ENCODE assay signal across 25 mouse cellular contexts in genomic region chr4:106676749-106677148, GRCm38 (mm10). TPM values are rescaled to one million over a fixed set of nuclear protein-coding genes. Genes with fewer than 3 reads are reported as not detected.
DNase-seq lines count a peak whose midpoint lies in the region; ATAC-seq lines count a peak whose summit lies in the region.
"Had no signal": no experiment of that assay in that cellular context is flagged by ENCODE, and none has a peak within 500 bp of the region (broad histone marks: within the 10 kb centered on the region; RNA-seq: fewer than 3 reads in every experiment).

No protein-coding gene starts in this region.

- no peaks in the 10 kb centered on the region for H3K9me3 ChIP-seq in kidney, embryonic 16.5 days (ENCODE audit: low read length)
- H3K9me3 ChIP-seq in forebrain, embryonic 16.5 days (ENCODE audit: control insufficient read depth, low read length): no peaks in the 10 kb centered on the region
- H3K9me3 ChIP-seq: embryonic facial prominence, embryonic 12.5 days; embryonic facial prominence, embryonic 15.5 days; heart, embryonic 10.5 days; heart, embryonic 13.5 days; hindbrain, embryonic 12.5 days; hindbrain, embryonic 15.5 days had no signal

- H3K36me3 ChIP-seq in kidney, embryonic 16.5 days (ENCODE audit: insufficient read depth, low read length): peaks cover 38% of the 10 kb centered on the region
- H3K36me3 ChIP-seq in forebrain, embryonic 16.5 days (ENCODE audit: control insufficient read depth, insufficient read depth): peaks cover 8% of the 10 kb centered on the region

- no peak overlapping the region for H3K4me2 ChIP-seq in kidney, embryonic 16.5 days (replicated peaks; ENCODE audit: low read depth, low read length)
- no peak overlapping the region for H3K4me2 ChIP-seq in forebrain, embryonic 16.5 days (ENCODE audit: low read length)
- H3K4me2 ChIP-seq: embryonic facial prominence, embryonic 12.5 days; embryonic facial prominence, embryonic 15.5 days; hindbrain, embryonic 12.5 days; hindbrain, embryonic 15.5 days had no signal

- no peak overlapping the region for H3K9ac ChIP-seq in kidney, embryonic 16.5 days (replicated peaks; ENCODE audit: low read length)
- no peak overlapping the region for H3K9ac ChIP-seq in forebrain, embryonic 16.5 days (replicated peaks; ENCODE audit: low read depth, low read length)
- H3K9ac ChIP-seq: embryonic facial prominence, embryonic 12.5 days; embryonic facial prominence, embryonic 15.5 days; heart, embryonic 13.5 days; hindbrain, embryonic 12.5 days; hindbrain, embryonic 15.5 days had no signal

- no peak overlapping the region for H3K4me3 ChIP-seq in kidney, embryonic 16.5 days (ENCODE audit: low read length)
- no peak overlapping the region for H3K4me3 ChIP-seq in forebrain, embryonic 16.5 days (replicated peaks; ENCODE audit: low read length)
- H3K4me3 ChIP-seq: embryonic facial prominence, embryonic 12.5 days; embryonic facial prominence, embryonic 15.5 days; heart, adult 2 months; heart, embryonic 10.5 days; heart, embryonic 13.5 days; hindbrain, embryonic 12.5 days; hindbrain, embryonic 15.5 days had no signal

- 81% methylated on average over 5 of the region's 5 CpGs for WGBS in kidney, embryonic 16.5 days
- WGBS in forebrain, embryonic 16.5 days: 94% methylated on average over 5 of the region's 5 CpGs

- no peak overlapping the region for H3K27ac ChIP-seq in kidney, embryonic 16.5 days (ENCODE audit: low read length)
- no peak overlapping the region for H3K27ac ChIP-seq in forebrain, embryonic 16.5 days (ENCODE audit: low read length)
- H3K27ac ChIP-seq: embryonic facial prominence, embryonic 12.5 days; embryonic facial prominence, embryonic 15.5 days; heart, adult 2 months; heart, embryonic 10.5 days; heart, embryonic 13.5 days; hindbrain, embryonic 12.5 days; hindbrain, embryonic 15.5 days had no signal

- peak; percentile 27 for DNase-seq in kidney, adult 18-20 months
- DNase-seq in kidney, postnatal 10 days: no peak
- DNase-seq in kidney, adult 9 months: peak; percentile 64
- DNase-seq in kidney, postnatal 25 days: peak; percentile 18 to 60
- DNase-seq: adrenal gland, adult 2 months; adrenal gland, postnatal 14 days; cerebellum, adult 11 months; cerebellum, adult 2 months; cerebellum, adult 9-11 months; cerebellum, postnatal 25 days; gastrocnemius, postnatal 25 days; heart, adult 2 months; heart, postnatal 14 days had no signal

- ATAC-seq in kidney, embryonic 16.5 days (ENCODE audit: low FRiP score, low TSS enrichment): no peak
- ATAC-seq in forebrain, embryonic 16.5 days: no peak
- ATAC-seq: CD4-positive, CD25-positive, alpha-beta regulatory T cell, adult 4 months; forebrain, embryonic 14.5 days had no signal

- H3K27me3 ChIP-seq in kidney, embryonic 16.5 days (ENCODE audit: insufficient read depth, low read length): no peaks in the 10 kb centered on the region
- H3K27me3 ChIP-seq in forebrain, embryonic 16.5 days (replicated peaks; ENCODE audit: control insufficient read depth, insufficient read depth, low read length): no peaks in the 10 kb centered on the region
- H3K27me3 ChIP-seq: embryonic facial prominence, embryonic 12.5 days; embryonic facial prominence, embryonic 15.5 days; heart, embryonic 13.5 days; hindbrain, embryonic 12.5 days; hindbrain, embryonic 15.5 days had no signal

- peaks cover 8% of the 10 kb centered on the region for H3K4me1 ChIP-seq in kidney, embryonic 16.5 days (ENCODE audit: insufficient read depth, low read length)
- peaks cover 8% of the 10 kb centered on the region for H3K4me1 ChIP-seq in forebrain, embryonic 16.5 days (replicated peaks; ENCODE audit: control insufficient read depth, insufficient read depth, low read length)

RNA-seq across cellular contexts. Expression of gene Ttc4, which starts 2.0 kb away (rescaled TPM):
- 126 and 139 TPM in 2 replicates for polyA plus RNA-seq in kidney, embryonic 16.5 days (2015; fragmentation: Nextera tagmentation; extraction: Ambion mirVana)
- polyA plus RNA-seq in forebrain, embryonic 16.5 days (2015; fragmentation: Nextera tagmentation; extraction: Ambion mirVana): 133 and 152 TPM in 2 replicates

RNA-seq across cellular contexts. Expression of gene Pars2, which starts 25.9 kb away (rescaled TPM):
- 16.0 and 17.9 TPM in 2 replicates for polyA plus RNA-seq in kidney, embryonic 16.5 days (2015; fragmentation: Nextera tagmentation; extraction: Ambion mirVana)
- polyA plus RNA-seq in forebrain, embryonic 16.5 days (2015; fragmentation: Nextera tagmentation; extraction: Ambion mirVana): 12.6 and 12.8 TPM in 2 replicates

RNA-seq across cellular contexts. Expression of gene Mroh7, which starts 54.0 kb away (rescaled TPM):
- 0.74 and 1.8 TPM in 2 replicates for polyA plus RNA-seq in kidney, embryonic 16.5 days (2015; fragmentation: Nextera tagmentation; extraction: Ambion mirVana)
- 0.29 and 0.38 TPM in 2 replicates for polyA plus RNA-seq in forebrain, embryonic 16.5 days (2015; fragmentation: Nextera tagmentation; extraction: Ambion mirVana)
- polyA plus RNA-seq: C2C12; CD4-positive, CD25-positive, alpha-beta regulatory T cell, adult 4 months; forebrain, embryonic 11.5 days had no signal

RNA-seq across cellular contexts. Expression of gene Ttc22, which starts 54.5 kb away (rescaled TPM):
- polyA plus RNA-seq in kidney, embryonic 16.5 days (2015; fragmentation: Nextera tagmentation; extraction: Ambion mirVana): 6.7 and 7.1 TPM in 2 replicates
- polyA plus RNA-seq in forebrain, embryonic 16.5 days (2015; fragmentation: Nextera tagmentation; extraction: Ambion mirVana): 0.40 and 0.71 TPM in 2 replicates
- polyA plus RNA-seq: adrenal gland, adult 2 months; C2C12; CD4-positive, CD25-positive, alpha-beta regulatory T cell, adult 4 months had no signal

RNA-seq across cellular contexts. Expression of gene Fam151a, which starts 56.9 kb away (rescaled TPM):
- polyA plus RNA-seq in kidney, embryonic 16.5 days (2015; fragmentation: Nextera tagmentation; extraction: Ambion mirVana): 6.8 and 8.1 TPM in 2 replicates
- polyA plus RNA-seq in forebrain, embryonic 16.5 days (2015; fragmentation: Nextera tagmentation; extraction: Ambion mirVana): not detected in 2 replicates
- polyA plus RNA-seq: adrenal gland, adult 2 months; C2C12; CD4-positive, CD25-positive, alpha-beta regulatory T cell, adult 4 months; cerebellum, adult 2 months; forebrain, embryonic 11.5 days; forebrain, embryonic 14.5 days; hindbrain, embryonic 12.5 days; hindbrain, embryonic 15.5 days had no signal
